Mouse (Mus musculus) hindbrain, embryonic 16.5 days (tissue): ENCODE measurements around the gene Tagap. TPM values are rescaled to one million over a fixed set of nuclear protein-coding genes. Genes with fewer than 3 reads are reported as not detected.
A peak's percentile ranks its signal among the peaks of the same experiment; 100 is the strongest.
"Not testable (repeated sequence)": the region's sequence is repeated elsewhere in the genome, so short reads cannot be mapped to it uniquely, and the experiment has no call there.

Experiments
- ATAC-seq: fragments of 200-750 bp; cut with Nextera tagmentation; 2 replicates; pipeline ENCODE4 v1.8.0; 2017; ENCODE audit warnings: moderate TSS enrichment, moderate library complexity
- H3K27ac ChIP-seq: fragments of 300-500 bp; sonication (generic); 2 replicates; pipeline ENCODE4 v1.5.1; 2014; ENCODE audit warnings: low read depth, mild to moderate bottlenecking, control low read depth, low read length, moderate library complexity
- H3K27me3 ChIP-seq: fragments of 300-500 bp; sonication (generic); replicated peaks from 2 replicates; pipeline ENCODE4 v1.6.1; 2014; ENCODE audit warnings: low read length; ENCODE audit not compliant: control insufficient read depth, insufficient read depth
- H3K36me3 ChIP-seq: fragments of 300-500 bp; sonication (generic); 2 replicates; pipeline ENCODE4 v1.6.1; 2014; ENCODE audit warnings: mild to moderate bottlenecking, low read length, moderate library complexity, mixed read lengths; ENCODE audit not compliant: control insufficient read depth, insufficient read depth
- H3K4me1 ChIP-seq: fragments of 300-500 bp; sonication (generic); 2 replicates; pipeline ENCODE4 v1.6.1; 2014; ENCODE audit warnings: low read depth, low read length; ENCODE audit not compliant: control insufficient read depth, insufficient read depth
- H3K4me2 ChIP-seq: fragments of 300-500 bp; sonication (generic); 2 replicates; pipeline ENCODE4 v1.6.1; 2014; ENCODE audit warnings: mild to moderate bottlenecking, low read length, control low read depth, moderate library complexity
- H3K4me3 ChIP-seq: fragments of 300-500 bp; sonication (generic); 2 replicates; pipeline ENCODE4 v1.5.1; 2014; ENCODE audit warnings: mild to moderate bottlenecking, low read length, control low read depth, moderate library complexity
- H3K9ac ChIP-seq: fragments of 300-500 bp; sonication (generic); 2 replicates; pipeline ENCODE4 v1.6.1; 2014; ENCODE audit warnings: low read depth, mild to moderate bottlenecking, control low read depth, low read length, moderate library complexity
- H3K9me3 ChIP-seq: fragments of 300-500 bp; sonication (generic); 2 replicates; pipeline ENCODE4 v1.6.1; 2014; ENCODE audit warnings: mild to moderate bottlenecking, low read length, moderate library complexity; ENCODE audit not compliant: control insufficient read depth
- WGBS: fragments of 180-500 bp; shearing (Covaris S2); extraction: QIAGEN DNeasy Blood & Tissue Kit; methylation state at CpG from one replicate; pipeline ENCODE4 v1.1.7; 2014; 5-methylcytosine and 5-hydroxymethylcytosine counted together
- polyA plus RNA-seq: library from polyadenylated mRNA; unstranded; fragments of >200 nt; fragmentation: Nextera tagmentation; extraction: Ambion mirVana; gene quantifications from 2 replicates; pipeline ENCODE4 v1.2.1, GENCODE M21; 2015

The Tagap gene
- polyA plus RNA-seq, 1 experiment from 2014 or later = 0.51 TPM

DNA sequence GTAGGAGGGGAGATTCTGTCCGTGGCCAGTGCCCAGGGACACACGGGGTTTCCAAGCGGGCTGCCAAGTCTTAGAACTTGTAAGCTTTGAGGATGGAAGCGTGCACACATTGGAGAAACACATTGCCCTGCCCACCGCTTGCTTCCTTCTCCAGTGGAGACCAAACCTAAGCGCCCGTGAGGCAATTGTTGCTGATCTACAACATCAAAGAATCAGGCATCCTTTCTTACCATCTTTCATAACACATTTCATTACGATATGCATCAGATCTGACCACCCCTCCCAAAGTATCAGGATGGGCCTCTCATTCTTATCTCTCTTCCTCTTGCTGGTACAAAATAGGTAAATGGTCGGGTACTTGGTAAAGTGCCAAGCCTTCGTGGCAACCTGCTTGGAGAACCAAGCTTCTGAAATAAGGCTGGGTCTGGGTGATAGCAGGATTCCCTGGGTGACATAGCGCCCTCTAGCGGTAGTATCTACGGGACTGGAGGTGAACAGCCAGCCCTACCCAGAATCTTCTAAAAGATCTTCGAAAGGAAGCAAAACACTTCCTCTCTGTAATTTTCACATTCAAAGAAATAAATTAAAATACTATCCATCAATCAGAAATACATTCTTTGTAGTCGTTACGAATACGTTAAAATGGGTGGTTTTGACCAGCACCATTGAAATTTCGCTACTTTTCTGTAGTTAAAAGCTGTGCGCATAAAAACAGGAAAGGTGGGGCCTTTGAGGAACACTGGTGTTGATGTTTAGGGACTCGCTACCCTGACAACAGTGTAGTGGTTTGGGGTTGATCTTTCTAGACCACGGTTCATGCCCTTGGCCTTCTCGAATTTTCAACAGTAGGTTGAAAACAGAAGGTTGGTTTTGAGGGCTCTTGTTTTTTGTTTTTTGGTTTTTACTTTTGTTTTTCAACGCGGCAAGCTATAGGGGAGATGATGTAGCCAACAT lies 2.1 kb downstream of the Tagap start:
- H3K9ac ChIP-seq = no peak overlapping the region
- H3K4me2 ChIP-seq = no peak overlapping the region
- H3K4me1 ChIP-seq = no peaks in the 10 kb centered on the region
- H3K27ac ChIP-seq = no peak overlapping the region
- no peak overlapping the region for H3K4me3 ChIP-seq
- no peaks in the 10 kb centered on the region for H3K9me3 ChIP-seq
- H3K36me3 ChIP-seq = no peaks in the 10 kb centered on the region
- no peaks in the 10 kb centered on the region for H3K27me3 ChIP-seq
- no peak for ATAC-seq
- 69% methylated on average over 24 of the region's 24 CpGs for WGBS

DNA sequence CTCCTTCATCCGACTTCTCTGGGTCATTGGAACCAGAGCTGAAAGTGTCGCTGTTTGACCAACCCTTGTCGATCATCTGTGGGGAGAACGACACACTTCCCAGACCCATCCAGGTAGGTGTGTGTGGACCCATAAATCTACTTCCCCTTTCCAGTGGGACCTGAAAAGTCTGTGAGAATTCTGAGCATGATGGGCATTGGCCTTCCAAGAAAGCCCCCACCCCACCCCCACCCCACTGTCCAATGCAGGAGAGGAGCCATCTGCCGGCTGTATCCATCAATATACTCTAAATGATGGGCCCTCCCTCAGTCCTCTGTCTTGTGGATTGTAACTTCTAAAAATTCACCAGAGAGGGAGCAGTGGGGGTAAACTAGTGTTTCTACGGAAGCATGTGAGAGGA lies 2.9 kb downstream of the Tagap start:
- WGBS = 81% methylated on average over 6 of the region's 6 CpGs
- no peaks in the 10 kb centered on the region for H3K27me3 ChIP-seq
- H3K4me3 ChIP-seq = no peak overlapping the region
- no peak overlapping the region for H3K9ac ChIP-seq
- H3K4me1 ChIP-seq = no peaks in the 10 kb centered on the region
- H3K4me2 ChIP-seq = no peak overlapping the region
- H3K9me3 ChIP-seq = no peaks in the 10 kb centered on the region
- no peak overlapping the region for H3K27ac ChIP-seq
- ATAC-seq = no peak
- H3K36me3 ChIP-seq = no peaks in the 10 kb centered on the region

DNA sequence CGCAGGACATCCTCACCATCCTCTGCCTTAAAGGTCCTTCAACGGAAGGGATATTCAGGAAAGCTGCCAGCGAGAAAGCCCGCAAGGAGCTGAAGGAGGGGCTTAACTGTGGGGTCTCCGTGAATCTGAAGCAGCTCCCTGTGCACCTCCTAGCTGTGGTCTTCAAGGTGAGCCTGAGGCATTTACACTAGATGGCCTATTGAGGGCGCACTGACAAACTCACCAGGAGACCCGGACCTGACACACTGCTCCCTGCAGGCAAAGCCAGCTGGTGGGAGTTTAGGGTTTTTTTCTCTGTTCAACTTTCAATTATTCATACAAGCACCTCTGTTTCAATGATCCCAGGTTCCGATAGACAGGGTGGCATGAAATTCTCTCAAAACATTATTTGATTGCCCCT lies 3.5 kb downstream of the Tagap start:
- WGBS = 32% methylated on average over 8 of the region's 8 CpGs
- no peak overlapping the region for H3K9ac ChIP-seq

DNA sequence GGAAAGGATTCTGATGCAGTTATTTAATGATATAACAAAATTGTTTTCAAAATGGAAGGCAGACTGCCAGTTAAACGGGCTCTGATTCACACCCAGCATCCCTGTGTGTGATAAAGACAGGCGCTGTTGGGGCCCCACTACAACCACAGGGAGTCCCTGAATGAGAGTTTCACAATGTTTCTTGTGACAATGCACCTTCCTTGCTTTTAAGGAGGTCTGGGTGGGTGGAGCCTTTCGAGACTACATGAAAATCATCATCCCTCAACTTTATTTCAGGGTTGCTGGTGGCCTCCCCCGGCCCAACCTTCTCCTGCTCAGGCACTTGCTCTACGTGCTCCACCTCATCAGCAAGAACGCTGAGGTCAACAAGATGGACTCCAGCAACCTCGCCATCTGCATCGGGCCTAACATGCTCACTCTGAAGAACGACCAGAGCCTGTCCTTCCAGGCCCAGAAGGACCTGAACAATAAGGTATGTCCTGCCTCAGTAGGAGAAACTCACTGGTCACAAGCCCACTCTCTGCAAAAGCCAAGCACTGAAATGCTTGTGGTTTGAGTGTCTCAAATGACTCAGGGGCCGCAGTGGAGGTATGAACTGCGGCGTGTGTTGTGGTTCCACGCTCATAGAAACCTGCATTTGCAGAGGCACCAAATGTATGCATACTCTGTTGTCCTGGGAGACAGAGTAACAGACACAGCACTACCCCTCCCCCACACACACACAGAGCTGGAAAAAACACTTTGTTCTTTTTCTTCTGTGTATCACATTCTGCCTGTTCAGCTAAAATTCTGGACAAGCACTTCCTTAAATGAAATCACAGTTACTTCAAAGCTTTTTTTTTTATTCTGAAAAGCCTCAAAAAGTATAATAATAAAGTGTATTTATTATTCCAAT lies 5.5 kb downstream of the Tagap start:
- no peak for ATAC-seq
- Histone ChIP-seq H3K36me3 (no peaks in the 10 kb centered on the region), H3K9ac (no peak overlapping the region), H3K4me2 (no peak overlapping the region), H3K4me1 (no peaks in the 10 kb centered on the region), H3K27me3 (no peaks in the 10 kb centered on the region), H3K4me3 (no peak overlapping the region), H3K9me3 (no peaks in the 10 kb centered on the region), H3K27ac (no peak overlapping the region)
- WGBS = 62% methylated on average over 13 of the region's 13 CpGs

More for the DNA sequence above, 3.5 kb downstream of the Tagap start:
- no peaks in the 10 kb centered on the region for H3K4me1 ChIP-seq
- no peak overlapping the region for H3K27ac ChIP-seq
- no peak overlapping the region for H3K4me3 ChIP-seq
- no peaks in the 10 kb centered on the region for H3K9me3 ChIP-seq
- H3K4me2 ChIP-seq = no peak overlapping the region
- H3K27me3 ChIP-seq = no peaks in the 10 kb centered on the region
- no peak for ATAC-seq
- no peaks in the 10 kb centered on the region for H3K36me3 ChIP-seq

DNA sequence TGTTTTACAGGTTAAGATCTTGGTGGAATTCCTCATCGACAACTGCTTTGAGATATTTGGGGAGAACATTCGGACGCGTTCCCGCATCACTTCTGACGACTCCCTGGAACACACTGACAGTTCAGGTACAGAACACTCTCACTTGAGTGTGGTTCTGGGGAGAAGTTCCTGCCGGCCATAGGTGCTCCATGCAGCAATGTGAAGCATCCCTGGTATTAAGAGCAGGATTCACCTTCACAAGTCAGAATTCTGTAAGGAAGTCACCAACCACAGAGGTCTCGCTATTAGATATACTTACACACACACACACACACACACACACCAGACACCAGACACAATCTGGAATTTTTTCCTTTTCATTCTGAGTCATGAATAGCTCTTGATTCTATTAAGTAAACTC lies 6.3 kb downstream of the Tagap start:
- not testable (repeated sequence) for H3K9ac ChIP-seq, H3K36me3 ChIP-seq, H3K9me3 ChIP-seq, ATAC-seq, H3K27me3 ChIP-seq, H3K4me1 ChIP-seq, H3K4me2 ChIP-seq, H3K4me3 ChIP-seq, H3K27ac ChIP-seq
- WGBS = 64% methylated on average over 3 of the region's 8 CpGs

DNA sequence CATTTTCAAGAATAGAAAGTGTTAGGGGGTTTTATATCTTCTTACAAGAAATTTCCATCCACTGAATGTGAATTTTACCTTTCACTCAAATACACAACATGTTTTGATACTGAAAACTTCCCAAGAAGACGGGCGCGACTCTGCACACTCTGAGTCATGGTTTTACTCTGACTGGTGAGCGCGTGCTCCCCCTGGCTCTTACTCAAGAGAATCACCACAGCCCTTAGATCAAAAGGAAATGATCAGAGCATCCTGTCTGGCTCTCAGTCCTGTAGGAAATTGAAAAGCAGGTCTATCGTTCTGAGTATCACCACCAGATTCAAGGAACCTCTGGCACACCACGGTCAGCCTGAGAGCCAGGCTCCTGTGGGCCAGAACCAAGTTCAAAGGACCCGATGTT lies 13.8 kb downstream of the Tagap start:
- ATAC-seq = no peak
- Histone ChIP-seq H3K9ac (no peak overlapping the region), H3K9me3 (no peaks in the 10 kb centered on the region), H3K4me3 (no peak overlapping the region), H3K4me2 (no peak overlapping the region), H3K27ac (no peak overlapping the region), H3K27me3 (no peaks in the 10 kb centered on the region), H3K4me1 (no peaks in the 10 kb centered on the region; the same call in 1 of the 2 replicates), H3K36me3 (no peaks in the 10 kb centered on the region)
- 70% methylated on average over 8 of the region's 8 CpGs for WGBS

DNA sequence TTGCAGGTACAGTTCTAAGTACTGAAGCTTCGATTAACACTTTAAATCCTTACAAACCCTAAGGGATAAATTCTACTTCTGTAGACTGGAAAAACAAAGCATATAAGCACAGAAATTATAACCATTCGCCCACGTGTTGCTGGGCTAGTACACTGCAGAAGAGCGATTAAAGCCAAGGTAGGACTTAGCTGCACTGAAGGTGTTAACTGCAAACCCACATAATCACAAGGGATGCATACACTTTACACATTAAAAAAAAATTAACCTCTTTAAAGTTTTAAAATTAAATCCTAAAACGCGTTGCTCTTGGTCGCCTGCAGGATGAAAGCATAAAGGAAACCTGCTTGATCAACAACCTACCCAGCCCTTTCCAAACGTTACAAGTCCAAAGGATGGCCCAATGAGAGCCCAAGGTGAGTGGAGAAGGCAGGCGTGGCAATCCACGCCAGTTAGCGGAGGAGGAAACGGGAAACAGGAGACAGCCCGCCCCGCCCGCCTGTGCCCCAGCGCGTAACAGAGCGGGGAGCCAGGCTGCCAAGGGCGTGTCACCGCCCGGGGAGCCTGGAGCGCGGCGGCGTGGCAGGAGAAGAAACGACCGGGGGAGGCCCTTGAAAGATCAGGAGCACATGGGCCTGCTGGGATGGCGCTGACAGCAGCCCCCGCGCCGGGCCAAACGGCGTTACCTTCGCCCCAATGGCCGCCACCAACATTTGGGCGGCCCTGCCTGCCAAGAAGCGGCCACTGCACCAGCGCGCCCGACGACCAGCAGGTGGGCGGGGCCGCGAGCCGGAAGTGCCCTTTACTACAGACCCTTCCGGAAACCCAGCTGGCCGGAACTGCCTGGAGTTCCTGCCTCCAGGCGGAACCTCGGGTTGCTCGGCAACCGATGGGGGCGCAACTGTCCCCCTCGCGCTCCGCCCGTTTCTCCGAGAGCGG lies 19.6 kb downstream of the Tagap start, which contains the start of gene Rsph3a:
Gene Rsph3a (plus strand): TSS at position 498 of the 936 bp plus-strand sequence.
- H3K9ac ChIP-seq = peak within 1 kb of the TSS; percentile 79
- H3K27me3 ChIP-seq, H3K4me1 ChIP-seq, H3K36me3 ChIP-seq, H3K9me3 ChIP-seq: not testable (repeated sequence)
- H3K27ac ChIP-seq = peak within 1 kb of the TSS; percentile 88
- H3K4me3 ChIP-seq = peak within 1 kb of the TSS; percentile 56
- ATAC-seq = peak; percentile 98
- H3K4me2 ChIP-seq = peak within 1 kb of the TSS; percentile 59
- WGBS = 3% methylated on average over 58 of the region's 58 CpGs

DNA sequence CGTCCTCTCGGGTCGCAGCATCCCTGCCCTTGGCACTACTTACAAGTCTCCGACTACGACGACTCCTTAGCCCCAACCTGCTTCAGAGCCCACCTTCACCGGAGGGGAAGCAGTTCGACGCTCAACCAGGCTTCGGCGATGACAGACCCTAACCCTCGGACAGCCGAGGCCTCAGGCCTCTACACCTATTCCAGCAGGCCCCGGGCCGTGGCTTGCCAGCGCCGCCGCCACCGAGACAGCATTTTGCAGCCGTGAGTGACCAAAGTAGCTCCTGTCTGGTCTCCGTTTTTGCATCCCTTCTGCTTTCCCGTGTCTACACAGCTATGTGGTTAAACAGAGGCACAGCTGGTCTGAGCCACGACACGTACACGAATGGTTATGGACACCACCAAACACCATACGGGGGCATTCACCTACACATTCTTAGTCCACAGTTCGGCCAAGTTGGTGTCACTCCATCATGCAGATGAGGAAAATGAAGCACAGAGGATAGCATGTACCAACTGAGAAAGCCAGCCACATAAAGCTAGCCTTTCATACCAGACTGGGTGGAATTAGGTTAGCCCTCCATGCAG lies 20.3 kb downstream of the Tagap start:
- H3K4me3 ChIP-seq = peak overlapping the region; percentile 56
- peak overlapping the region; percentile 88 for H3K27ac ChIP-seq
- H3K9ac ChIP-seq = peak overlapping the region; percentile 79
- WGBS = 0% methylated on average over 18 of the region's 27 CpGs
- ATAC-seq = peak; percentile 84
- H3K27me3 ChIP-seq, H3K36me3 ChIP-seq, H3K9me3 ChIP-seq, H3K4me1 ChIP-seq: not testable (repeated sequence)
- peak overlapping the region; percentile 50 for H3K4me2 ChIP-seq
